Mouse (Mus musculus) left cerebral cortex, adult 8-10 months (tissue): ENCODE measurements at regions not wholly inside any gene's neighbourhood (a gene's known extent, or its start where the extent isn't known, plus 50 kb on each side); places are given as distances from the start of the nearest gene placed in this dataset.
"Not testable (repeated sequence)": the region's sequence is repeated elsewhere in the genome, so short reads cannot be mapped to it uniquely, and the experiment has no call there.

Source experiments
- DNase-seq, 2 experiments: peaks; one replicate each; pipeline ENCODE4 v3.0.0; 2022; ENCODE audit warnings: low spot score in 2 of 2

- no peak for DNase-seq
Observed at GRCm38 (mm10) chr15:9954941-9955340, 206.3 kb upstream of the Spef2 start.

- no peak for DNase-seq
Observed at GRCm38 (mm10) chr15:9974999-9975398, 202.0 kb upstream of the Prlr start.

GRCm38 (mm10) chr15:10011289-10012234, 165.5 kb upstream of the Prlr start:
- peak in 1 of 2 experiments; percentile 7 for DNase-seq

- DNase-seq: no peak
Observed at GRCm38 (mm10) chr15:10017216-10017615, 159.8 kb upstream of the Prlr start.

GRCm38 (mm10) chr15:10029902-10030301, 147.1 kb upstream of the Prlr start:
- DNase-seq: no peak

- DNase-seq: no peak
Observed at GRCm38 (mm10) chr15:10035561-10035960, 141.5 kb upstream of the Prlr start.

GRCm38 (mm10) chr15:10036576-10036975, 140.5 kb upstream of the Prlr start:
- not testable (repeated sequence) for DNase-seq

GRCm38 (mm10) chr15:10073580-10073979, 103.5 kb upstream of the Prlr start:
- DNase-seq: no peak

GRCm38 (mm10) chr15:10074916-10075315, 102.1 kb upstream of the Prlr start:
- DNase-seq: no peak

- DNase-seq: no peak
Observed at GRCm38 (mm10) chr15:10075391-10076060, 101.5 kb upstream of the Prlr start.

- no peak for DNase-seq
Observed at GRCm38 (mm10) chr15:10076061-10076400, 101.0 kb upstream of the Prlr start.

- DNase-seq: no peak
Observed at GRCm38 (mm10) chr15:10078434-10078833, 98.6 kb upstream of the Prlr start.

GRCm38 (mm10) chr15:10079510-10079909, 97.5 kb upstream of the Prlr start:
- no peak for DNase-seq

- DNase-seq: no peak
Observed at GRCm38 (mm10) chr15:10088691-10089090, 88.3 kb upstream of the Prlr start.

- DNase-seq: no peak
Observed at GRCm38 (mm10) chr15:10090384-10091092, 86.5 kb upstream of the Prlr start.

- DNase-seq: no peak
Observed at GRCm38 (mm10) chr15:10103350-10103749, 73.7 kb upstream of the Prlr start.

- not testable (repeated sequence) for DNase-seq
Observed at GRCm38 (mm10) chr15:10105211-10105976, 71.6 kb upstream of the Prlr start.

- DNase-seq: no peak
Observed at GRCm38 (mm10) chr15:10106853-10107252, 70.2 kb upstream of the Prlr start.
